Mouse (Mus musculus) olfactory bulb, adult 2 months (tissue): ENCODE data around the gene Fscb.

Experiments
- CTCF ChIP-seq: fragments of 200-500 bp; IDR thresholded peaks from 2 replicates; pipeline ENCODE4 v1.5.1; 2012; ENCODE audit warnings: low read depth, mild to moderate bottlenecking, low read length, moderate library complexity; ENCODE audit not compliant: insufficient read depth
- POLR2A ChIP-seq: fragments of 200-500 bp; IDR thresholded peaks from 2 replicates; pipeline ENCODE4 v1.6.1; 2012; ENCODE audit warnings: mild to moderate bottlenecking, low read depth, low read length, moderate library complexity; ENCODE audit not compliant: insufficient read depth

- TF ChIP-seq POLR2A (no peak), CTCF (no peak)
Observed at GRCm38 (mm10) chr12:64497706-64498105, 23.2 kb upstream of the Fscb start.
